Comparison of ENCODE assay signal across 8 mouse cellular contexts in genomic region chr8:84357631-84358371, GRCm38 (mm10). TPM values are rescaled to one million over a fixed set of nuclear protein-coding genes. Genes with fewer than 3 reads are reported as not detected.
DNase-seq lines count a peak whose midpoint lies in the region; ATAC-seq and TF ChIP-seq lines count a peak whose summit lies in the region.

No protein-coding gene starts in this region.

- 14% methylated on average over 20 of the region's 20 CpGs for WGBS in bone marrow, adult 2 months
- 18% methylated on average over 19 of the region's 20 CpGs for WGBS in embryonic facial prominence, embryonic 14.5 days
- WGBS in heart, embryonic 10.5 days: 24% methylated on average over 20 of the region's 20 CpGs
- WGBS in limb, embryonic 13.5 days: 24% methylated on average over 20 of the region's 20 CpGs
- 24% methylated on average over 20 of the region's 20 CpGs for WGBS in midbrain, postnatal 0 days

- H3K4me2 ChIP-seq in embryonic facial prominence, embryonic 14.5 days (ENCODE audit: low read depth, low read length): no peak overlapping the region
- H3K4me2 ChIP-seq in limb, embryonic 13.5 days (replicated peaks): 0 out of 2 replicates have a peak overlapping the region, but pooled peaks have one; percentile 23
- H3K4me2 ChIP-seq in midbrain, postnatal 0 days (ENCODE audit: low read depth, low read length, poor library complexity, severe bottlenecking): peak overlapping the region; percentile 36

- TF ChIP-seq CTCF in bone marrow, adult 2 months (IDR thresholded peaks at IDR 0.05; ENCODE audit: control insufficient read depth, insufficient read depth, low read length): peak; percentile 88
- TF ChIP-seq CTCF in midbrain, postnatal 0 days (IDR thresholded peaks at IDR 0.05): peak; percentile 96

- no peak for TF ChIP-seq POLR2A in bone marrow, adult 2 months (IDR thresholded peaks at IDR 0.05; ENCODE audit: borderline replicate concordance, control insufficient read depth, low read depth, low read length)

- H3K9me3 ChIP-seq in embryonic facial prominence, embryonic 14.5 days (ENCODE audit: control insufficient read depth, low read length): no peaks in the 10 kb centered on the region
- H3K9me3 ChIP-seq in heart, embryonic 10.5 days: no peaks in the 10 kb centered on the region
- no peaks in the 10 kb centered on the region for H3K9me3 ChIP-seq in limb, embryonic 13.5 days
- H3K9me3 ChIP-seq in midbrain, postnatal 0 days (ENCODE audit: low read length): no peaks in the 10 kb centered on the region

- no peaks in the 10 kb centered on the region for H3K4me1 ChIP-seq in bone marrow, adult 2 months (ENCODE audit: control insufficient read depth, insufficient read depth, low read length)
- no peaks in the 10 kb centered on the region for H3K4me1 ChIP-seq in embryonic facial prominence, embryonic 14.5 days (ENCODE audit: control insufficient read depth, insufficient read depth, low read length)
- no peaks in the 10 kb centered on the region; the same call in 1 of the 2 replicates for H3K4me1 ChIP-seq in heart, embryonic 10.5 days
- H3K4me1 ChIP-seq in limb, embryonic 13.5 days: 0 out of 2 replicates have a peak, but pooled peaks cover 3% of the 10 kb centered on the region
- H3K4me1 ChIP-seq in midbrain, postnatal 0 days (ENCODE audit: insufficient read depth, low read length): no peaks in the 10 kb centered on the region

- peak; percentile 83 to 84 for DNase-seq in B cell, adult 2 months
- DNase-seq in embryonic facial prominence, embryonic 14.5 days (ENCODE audit: low spot score): peak; percentile 84
- peak; percentile 86 for DNase-seq in heart, embryonic 10.5 days (ENCODE audit: low spot score)
- DNase-seq in kidney, adult 9 months: peak; percentile 79
- peak; percentile 88 for DNase-seq in midbrain, postnatal 0 days (ENCODE audit: low spot score)
- peak; percentile 49 to 77 for DNase-seq in spleen, postnatal 10 days (ENCODE audit: low spot score in 2 of 2)

- no peak overlapping the region for H3K4me3 ChIP-seq in bone marrow, adult 2 months (replicated peaks; ENCODE audit: control insufficient read depth, low read depth, low read length)
- no peak overlapping the region for H3K4me3 ChIP-seq in embryonic facial prominence, embryonic 14.5 days (ENCODE audit: low read depth, low read length)
- no peak overlapping the region for H3K4me3 ChIP-seq in heart, embryonic 10.5 days
- no peak overlapping the region for H3K4me3 ChIP-seq in limb, embryonic 13.5 days
- no peak overlapping the region for H3K4me3 ChIP-seq in midbrain, postnatal 0 days (ENCODE audit: low read depth, low read length)

- no peak overlapping the region for H3K9ac ChIP-seq in embryonic facial prominence, embryonic 14.5 days (ENCODE audit: low read depth, low read length)
- H3K9ac ChIP-seq in limb, embryonic 13.5 days: 0 out of 2 replicates have a peak overlapping the region, but pooled peaks have one; percentile 5
- H3K9ac ChIP-seq in midbrain, postnatal 0 days (replicated peaks; ENCODE audit: low read length, poor library complexity, severe bottlenecking): no peak overlapping the region

- peak; percentile 82 for ATAC-seq in embryonic facial prominence, embryonic 14.5 days (ENCODE audit: low read depth)
- ATAC-seq in limb, embryonic 13.5 days (ENCODE audit: low FRiP score, low read depth): peak; percentile 80; the same call in 1 of the 2 replicates
- ATAC-seq in midbrain, postnatal 0 days (ENCODE audit: low FRiP score): peak; percentile 70

- no peak overlapping the region for H3K27ac ChIP-seq in bone marrow, adult 2 months (ENCODE audit: control insufficient read depth, insufficient read depth, low read depth, low read length, poor library complexity)
- H3K27ac ChIP-seq in embryonic facial prominence, embryonic 14.5 days (replicated peaks; ENCODE audit: low read depth, low read length): no peak overlapping the region
- no peak overlapping the region for H3K27ac ChIP-seq in heart, embryonic 10.5 days
- H3K27ac ChIP-seq in limb, embryonic 13.5 days: no peak overlapping the region
- H3K27ac ChIP-seq in midbrain, postnatal 0 days (ENCODE audit: low read depth, low read length): no peak overlapping the region

- H3K36me3 ChIP-seq in embryonic facial prominence, embryonic 14.5 days (ENCODE audit: control insufficient read depth, insufficient read depth, low read length): no peaks in the 10 kb centered on the region
- H3K36me3 ChIP-seq in heart, embryonic 10.5 days: no peaks in the 10 kb centered on the region
- H3K36me3 ChIP-seq in limb, embryonic 13.5 days: no peaks in the 10 kb centered on the region
- H3K36me3 ChIP-seq in midbrain, postnatal 0 days (ENCODE audit: insufficient read depth, low read length): no peaks in the 10 kb centered on the region

- no peaks in the 10 kb centered on the region for H3K27me3 ChIP-seq in embryonic facial prominence, embryonic 14.5 days (replicated peaks; ENCODE audit: control insufficient read depth, insufficient read depth, low read length)
- H3K27me3 ChIP-seq in heart, embryonic 10.5 days (ENCODE audit: insufficient read depth, poor library complexity, severe bottlenecking): peaks cover 55% of the 10 kb centered on the region
- peaks cover 19% of the 10 kb centered on the region for H3K27me3 ChIP-seq in limb, embryonic 13.5 days
- H3K27me3 ChIP-seq in midbrain, postnatal 0 days (ENCODE audit: insufficient read depth, low read length): 0 out of 2 replicates have a peak, but pooled peaks cover 6% of the 10 kb centered on the region

RNA-seq across cellular contexts. Expression of gene Cacna1a, which starts 30.4 kb away (rescaled TPM):
- 0.37 and 2.7 TPM in 2 replicates for polyA plus RNA-seq in bone marrow, adult 2 months (2011; ENCODE audit: insufficient read depth, insufficient read length, low replicate concordance, missing spikeins)
- 4.5 and 5.8 TPM in 2 replicates for polyA plus RNA-seq in embryonic facial prominence, embryonic 14.5 days (2014; fragmentation: Nextera tagmentation; extraction: Ambion mirVana)
- 5.4 and 6.0 TPM in 2 replicates for polyA plus RNA-seq in heart, embryonic 10.5 days (2016; fragmentation: Nextera tagmentation; extraction: Ambion mirVana)
- 9.3 and 10.4 TPM in 2 replicates for polyA plus RNA-seq in limb, embryonic 13.5 days (2015; fragmentation: Nextera tagmentation; extraction: Ambion mirVana)
- total RNA-seq in midbrain, postnatal 0 days (2014; rRNA removed): 67.0 and 134 TPM in 2 replicates
- polyA plus RNA-seq in midbrain, postnatal 0 days (2015; fragmentation: Nextera tagmentation; extraction: Ambion mirVana): 10.0 and 15.4 TPM in 2 replicates
